Mouse (Mus musculus) small intestine, adult 2 months (tissue): ENCODE measurements around the gene Cdip1.

ENCODE experiments used
- CTCF ChIP-seq: fragments of 200-500 bp; IDR thresholded peaks from 2 replicates; pipeline ENCODE4 v1.5.1; 2012; ENCODE audit warnings: low read depth, mild to moderate bottlenecking, control low read depth, inconsistent platforms, low read length, moderate library complexity, mixed read lengths; ENCODE audit not compliant: insufficient replicate concordance, insufficient read length; ENCODE audit errors: extremely low read depth
- POLR2A ChIP-seq: fragments of 200-500 bp; IDR thresholded peaks from 2 replicates; pipeline ENCODE4 v1.6.1; 2012; ENCODE audit warnings: low read depth, mild to moderate bottlenecking, control low read depth, inconsistent platforms, low read length, moderate library complexity

- TF ChIP-seq CTCF (no peak), POLR2A (no peak)
Measured at GRCm38 (mm10) chr16:4727526-4727925, 62.6 kb downstream of the Cdip1 start.
